Mouse (Mus musculus) E14TG2a.4 (cell line): ENCODE data around the gene Zmpste24.

Experiments
- H3K27me3 ChIP-seq: 2 replicates; pipeline ENCODE4 v1.6.1; 2014; ENCODE audit warnings: low read length, control low read depth; ENCODE audit not compliant: insufficient read depth
- H3K36me3 ChIP-seq: 2 replicates; pipeline ENCODE4 v1.6.1; 2014; ENCODE audit warnings: low read length, control low read depth; ENCODE audit not compliant: insufficient read depth
- H3K4me1 ChIP-seq: replicated peaks from 2 replicates; pipeline ENCODE4 v1.6.1; 2014; ENCODE audit warnings: low read depth, low read length, control low read depth
- H3K4me3 ChIP-seq: replicated peaks from 2 replicates; pipeline ENCODE4 v1.5.1; 2014; ENCODE audit warnings: mild to moderate bottlenecking, low read length
- H3K9me3 ChIP-seq: 2 replicates; pipeline ENCODE4 v1.6.1; 2014; ENCODE audit warnings: low read length, control low read depth
- CTCF ChIP-seq: conservative IDR thresholded peaks from 2 replicates; pipeline ENCODE4 v1.5.1; 2014; ENCODE audit warnings: low read length
- NANOG ChIP-seq: IDR thresholded peaks from 2 replicates; pipeline ENCODE4 v1.6.1; 2014; ENCODE audit warnings: borderline replicate concordance, low read length, mixed read lengths
- POU5F1 ChIP-seq: IDR thresholded peaks from 2 replicates; pipeline ENCODE4 v1.6.1; 2014; ENCODE audit warnings: low read length, borderline replicate concordance

Gene Zmpste24

GRCm38 (mm10) chr4:121023941-121024340 is 74.1 kb downstream of the Zmpste24 start:
- H3K9me3 ChIP-seq, result no peaks in the 10 kb centered on the region
- TF ChIP-seq POU5F1 (no peak), CTCF (no peak), NANOG (no peak)
- no peaks in the 10 kb centered on the region for H3K36me3 ChIP-seq
- no peak overlapping the region for H3K4me3 ChIP-seq
- peaks cover 63% of the 10 kb centered on the region for H3K4me1 ChIP-seq
- H3K27me3 ChIP-seq, result peaks cover 1% of the 10 kb centered on the region; the same call in 1 of the 2 replicates

DNA sequence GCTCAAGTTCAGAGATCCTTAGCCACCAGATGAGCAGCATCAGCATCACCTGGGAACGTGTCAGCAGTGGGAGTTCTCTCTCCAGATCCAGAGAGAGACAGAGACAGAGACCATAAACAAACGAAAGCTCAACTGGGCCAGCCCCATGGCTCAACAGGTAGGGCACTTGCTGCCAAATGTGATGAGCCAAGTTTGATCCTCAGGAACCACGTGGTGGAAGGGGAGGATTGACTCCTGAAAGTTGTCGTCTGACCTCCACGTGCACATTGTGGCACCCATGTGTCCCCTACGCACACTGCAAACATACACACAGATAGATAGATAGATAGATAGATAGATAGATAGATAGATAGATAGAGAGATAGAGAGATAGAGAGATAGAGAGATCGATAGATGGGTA is 74.6 kb downstream of the Zmpste24 start:
- peaks cover 61% of the 10 kb centered on the region for H3K4me1 ChIP-seq
- no peaks in the 10 kb centered on the region for H3K27me3 ChIP-seq
- no peak overlapping the region for H3K4me3 ChIP-seq
- TF ChIP-seq POU5F1 (no peak), NANOG (no peak), CTCF (no peak)
- no peaks in the 10 kb centered on the region for H3K9me3 ChIP-seq
- H3K36me3 ChIP-seq, result no peaks in the 10 kb centered on the region

DNA sequence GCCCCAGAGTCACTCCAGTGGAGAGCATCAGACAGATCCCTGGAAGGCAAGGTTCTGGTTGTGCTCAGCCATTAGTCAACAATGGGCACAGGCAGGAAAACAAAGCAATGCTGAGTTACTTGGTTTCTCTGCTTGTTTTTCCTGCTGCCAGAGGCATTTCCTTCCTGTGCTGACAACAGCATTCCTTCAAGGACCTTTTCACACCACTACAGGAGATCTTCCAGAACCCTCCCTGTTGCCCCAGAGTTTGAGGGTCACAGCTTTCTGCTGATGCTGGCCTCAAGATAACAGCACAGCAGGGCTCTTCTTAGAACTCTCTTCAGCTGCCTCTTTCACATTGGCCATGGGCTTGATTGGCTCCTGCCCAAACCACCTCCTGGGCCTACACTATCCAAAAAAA is 76.1 kb downstream of the Zmpste24 start:
- H3K4me1 ChIP-seq, result peaks cover 66% of the 10 kb centered on the region
- no peak for TF ChIP-seq POU5F1
- TF ChIP-seq NANOG, result peak; percentile 34; the same call in 1 of the 2 replicates
- H3K9me3 ChIP-seq, result no peaks in the 10 kb centered on the region
- H3K36me3 ChIP-seq, result no peaks in the 10 kb centered on the region
- H3K27me3 ChIP-seq, result no peaks in the 10 kb centered on the region
- H3K4me3 ChIP-seq, result no peak overlapping the region

- Histone ChIP-seq H3K36me3 (no peaks in the 10 kb centered on the region), H3K27me3 (no peaks in the 10 kb centered on the region), H3K4me1 (peaks cover 59% of the 10 kb centered on the region), H3K4me3 (no peak overlapping the region), H3K9me3 (no peaks in the 10 kb centered on the region)
- TF ChIP-seq NANOG (no peak), POU5F1 (no peak), CTCF (no peak)
These were observed 77.8 kb downstream of the Zmpste24 start for GRCm38 (mm10) chr4:121020040-121020790.

- TF ChIP-seq POU5F1 (no peak), CTCF (no peak), NANOG (no peak)
- H3K36me3 ChIP-seq, result no peaks in the 10 kb centered on the region
- H3K4me3 ChIP-seq, result no peak overlapping the region
- H3K9me3 ChIP-seq, result no peaks in the 10 kb centered on the region
- H3K4me1 ChIP-seq, result peaks cover 48% of the 10 kb centered on the region
- no peaks in the 10 kb centered on the region for H3K27me3 ChIP-seq
These were observed 79.8 kb downstream of the Zmpste24 start for GRCm38 (mm10) chr4:121018250-121018649.

GRCm38 (mm10) chr4:121016928-121017657 is 80.9 kb downstream of the Zmpste24 start, which contains the start of gene Smap2:
Gene Smap2 (minus strand): TSS chr4:121017247.
- Histone ChIP-seq H3K4me1 (peaks cover 37% of the 10 kb centered on the region), H3K36me3 (no peaks in the 10 kb centered on the region), H3K27me3 (no peaks in the 10 kb centered on the region), H3K9me3 (no peaks in the 10 kb centered on the region), H3K4me3 (peak within 1 kb of the TSS; percentile 94)
- TF ChIP-seq CTCF, result peak; percentile 24; the same call in 1 of the 2 replicates
- no peak for TF ChIP-seq POU5F1
- TF ChIP-seq NANOG, result no peak

DNA sequence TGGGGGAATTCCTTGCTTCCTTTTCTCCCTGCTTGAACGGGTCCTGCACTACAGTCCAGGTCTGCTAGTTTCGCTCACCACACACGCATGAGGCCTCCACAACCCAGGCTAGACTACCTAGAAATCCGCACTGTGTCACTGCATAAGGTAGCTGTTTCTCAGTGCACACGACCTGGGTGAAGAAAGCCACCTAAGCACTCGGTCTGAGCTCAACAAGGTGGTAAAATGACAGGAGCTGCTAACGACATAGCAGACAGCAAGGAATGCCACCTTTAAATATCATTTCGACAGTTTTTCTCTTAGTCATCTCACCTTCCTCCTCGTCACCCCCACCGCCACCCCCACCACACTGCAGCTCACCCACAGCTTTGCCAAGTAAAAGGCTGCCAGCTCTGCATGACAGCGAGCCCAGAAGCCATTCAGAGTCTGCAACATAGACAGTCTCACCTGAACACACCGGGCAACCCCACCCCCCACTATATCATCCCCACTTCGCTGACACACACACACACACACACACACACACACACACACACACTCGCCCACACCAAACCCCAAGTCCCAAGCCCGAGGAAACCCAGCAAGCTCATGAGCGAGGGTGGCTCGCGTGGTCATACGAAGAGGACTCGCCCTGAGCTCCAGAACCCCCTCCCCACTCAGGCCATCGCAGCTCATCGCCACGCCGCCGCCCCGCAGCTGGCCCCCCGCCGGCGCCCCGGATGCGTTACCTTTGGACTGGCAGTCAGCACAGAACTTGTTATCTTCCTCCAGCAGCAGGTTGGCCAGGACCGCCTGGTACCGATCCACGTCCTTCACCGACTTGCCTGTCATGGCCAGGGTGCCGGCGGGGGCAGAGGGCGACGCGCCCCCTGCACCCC is 81.8 kb downstream of the Zmpste24 start:
- Histone ChIP-seq H3K4me3 (peak overlapping the region; percentile 94), H3K4me1 (peaks cover 30% of the 10 kb centered on the region), H3K36me3 (no peaks in the 10 kb centered on the region), H3K9me3 (no peaks in the 10 kb centered on the region), H3K27me3 (no peaks in the 10 kb centered on the region)
- TF ChIP-seq POU5F1 (no peak), CTCF (no peak), NANOG (no peak)

DNA sequence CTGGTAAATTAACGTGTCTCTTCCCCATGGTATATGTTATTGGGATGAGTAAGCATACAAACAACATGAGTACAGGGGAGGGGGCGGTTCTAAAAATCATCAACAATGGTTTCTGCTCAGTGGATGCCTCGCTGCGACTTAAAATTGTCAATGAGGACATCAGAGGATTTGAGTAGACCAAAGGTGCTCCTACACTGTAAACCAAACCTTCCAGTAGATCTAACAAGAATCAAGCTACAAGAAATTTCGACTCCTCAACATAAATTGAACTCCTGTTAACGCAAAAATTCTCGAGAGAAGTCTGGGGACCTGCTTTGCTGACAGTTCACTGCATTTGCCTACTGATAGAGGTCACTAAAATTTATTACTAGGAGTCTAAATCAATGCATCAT is 82.8 kb downstream of the Zmpste24 start:
- Histone ChIP-seq H3K4me3 (no peak overlapping the region), H3K36me3 (no peaks in the 10 kb centered on the region), H3K27me3 (no peaks in the 10 kb centered on the region), H3K9me3 (no peaks in the 10 kb centered on the region), H3K4me1 (peaks cover 21% of the 10 kb centered on the region)
- no peak for TF ChIP-seq NANOG
- no peak for TF ChIP-seq CTCF
- TF ChIP-seq POU5F1, result no peak
